Mouse (Mus musculus) kidney, embryonic 15.5 days (tissue): ENCODE measurements around the gene Igdcc3. TPM values are rescaled to one million over a fixed set of nuclear protein-coding genes. Genes with fewer than 3 reads are reported as not detected.

Experiments used
- ATAC-seq: fragments of 200-750 bp; cut with Nextera tagmentation; replicated peaks from 2 replicates; pipeline ENCODE4 v1.8.0; 2017; ENCODE audit warnings: moderate TSS enrichment; ENCODE audit not compliant: low FRiP score
- H3K27ac ChIP-seq: fragments of 300-500 bp; sonication (generic); 2 replicates; pipeline ENCODE4 v1.5.1; 2015; ENCODE audit warnings: mild to moderate bottlenecking, inconsistent platforms
- H3K27me3 ChIP-seq: fragments of 300-500 bp; sonication (generic); 2 replicates; pipeline ENCODE4 v1.6.1; 2015; ENCODE audit warnings: inconsistent platforms
- H3K36me3 ChIP-seq: fragments of 300-500 bp; sonication (generic); 2 replicates; pipeline ENCODE4 v1.6.1; 2015; ENCODE audit warnings: inconsistent platforms
- H3K4me1 ChIP-seq: fragments of 300-500 bp; sonication (generic); 2 replicates; pipeline ENCODE4 v1.6.1; 2015; ENCODE audit warnings: inconsistent platforms
- H3K4me2 ChIP-seq: fragments of 300-500 bp; sonication (generic); 2 replicates; pipeline ENCODE4 v1.6.1; 2015; ENCODE audit warnings: moderate library complexity, mild to moderate bottlenecking, inconsistent platforms
- H3K4me3 ChIP-seq: fragments of 300-500 bp; sonication (generic); replicated peaks from 2 replicates; pipeline ENCODE4 v1.5.1; 2015; ENCODE audit warnings: mild to moderate bottlenecking, inconsistent platforms
- H3K9ac ChIP-seq: fragments of 300-500 bp; sonication (generic); 2 replicates; pipeline ENCODE4 v1.6.1; 2015; ENCODE audit warnings: mild to moderate bottlenecking, inconsistent platforms
- H3K9me3 ChIP-seq: fragments of 300-500 bp; sonication (generic); replicated peaks from 2 replicates; pipeline ENCODE4 v1.6.1; 2016; ENCODE audit warnings: inconsistent platforms
- WGBS: fragments of 180-500 bp; shearing (Covaris S2); methylation state at CpG from one replicate; pipeline ENCODE4 v1.1.7; 2015; ENCODE audit warnings: mixed read lengths; 5-methylcytosine and 5-hydroxymethylcytosine counted together
- polyA plus RNA-seq: library from polyadenylated mRNA; unstranded; fragments of >200 nt; fragmentation: Nextera tagmentation; extraction: Ambion mirVana; gene quantifications from 2 replicates; pipeline ENCODE4 v1.2.1, GENCODE M21; 2015

Igdcc3 gene
- polyA plus RNA-seq, 1 experiment from 2014 or later: 4.2 TPM

- H3K9me3 ChIP-seq: no peaks in the 10 kb centered on the region
- H3K4me1 ChIP-seq: peaks cover 42% of the 10 kb centered on the region
- H3K36me3 ChIP-seq: no peaks in the 10 kb centered on the region
- H3K4me3 ChIP-seq: peak overlapping the region; percentile 48
- peak; percentile 73 for ATAC-seq
- H3K4me2 ChIP-seq: peak overlapping the region; percentile 94
- peak overlapping the region; percentile 45 for H3K9ac ChIP-seq
- peaks cover 59% of the 10 kb centered on the region for H3K27me3 ChIP-seq
- no peak overlapping the region for H3K27ac ChIP-seq
- 1% methylated on average over 62 of the region's 69 CpGs for whole genome bisulfite sequencing
Observed at GRCm38 (mm10) chr9:65162711-65163639, 22.0 kb downstream of the Igdcc3 start.

- H3K4me3 ChIP-seq: no peak overlapping the region
- H3K27ac ChIP-seq: no peak overlapping the region
- WGBS: 18% methylated on average over 1 of the region's 1 CpGs
- H3K36me3 ChIP-seq: no peaks in the 10 kb centered on the region
- H3K9me3 ChIP-seq: no peaks in the 10 kb centered on the region
- peaks cover 56% of the 10 kb centered on the region for H3K27me3 ChIP-seq
- no peak for ATAC-seq
- H3K4me2 ChIP-seq: no peak overlapping the region
- H3K4me1 ChIP-seq: peaks cover 51% of the 10 kb centered on the region
- no peak overlapping the region for H3K9ac ChIP-seq
Observed at GRCm38 (mm10) chr9:65164870-65165269, 23.9 kb downstream of the Igdcc3 start.

GRCm38 (mm10) chr9:65166386-65166785 is 25.4 kb downstream of the Igdcc3 start:
- H3K4me1 ChIP-seq: peaks cover 51% of the 10 kb centered on the region
- H3K27ac ChIP-seq: no peak overlapping the region
- no peak overlapping the region for H3K4me3 ChIP-seq
- H3K9me3 ChIP-seq: no peaks in the 10 kb centered on the region
- H3K36me3 ChIP-seq: no peaks in the 10 kb centered on the region
- no peak overlapping the region for H3K4me2 ChIP-seq
- ATAC-seq: no peak
- peaks cover 42% of the 10 kb centered on the region for H3K27me3 ChIP-seq
- 29% methylated on average over 9 of the region's 9 CpGs for WGBS
- H3K9ac ChIP-seq: no peak overlapping the region

- ATAC-seq: no peak
- Histone ChIP-seq H3K4me2 (no peak overlapping the region), H3K27ac (no peak overlapping the region), H3K27me3 (peaks cover 26% of the 10 kb centered on the region), H3K9me3 (no peaks in the 10 kb centered on the region), H3K4me1 (peaks cover 43% of the 10 kb centered on the region), H3K9ac (no peak overlapping the region), H3K36me3 (no peaks in the 10 kb centered on the region), H3K4me3 (no peak overlapping the region)
- 13% methylated on average over 5 of the region's 6 CpGs for WGBS
Observed at GRCm38 (mm10) chr9:65168534-65168933, 27.5 kb downstream of the Igdcc3 start.

GRCm38 (mm10) chr9:65168952-65169351 is 28.0 kb downstream of the Igdcc3 start:
- Histone ChIP-seq H3K4me1 (peaks cover 38% of the 10 kb centered on the region), H3K9me3 (no peaks in the 10 kb centered on the region), H3K27me3 (peaks cover 26% of the 10 kb centered on the region), H3K9ac (no peak overlapping the region), H3K27ac (no peak overlapping the region), H3K4me2 (no peak overlapping the region), H3K4me3 (no peak overlapping the region), H3K36me3 (no peaks in the 10 kb centered on the region)
- no peak for ATAC-seq
- 16% methylated on average over 4 of the region's 4 CpGs for WGBS

- Histone ChIP-seq H3K4me1 (peaks cover 41% of the 10 kb centered on the region), H3K27ac (no peak overlapping the region), H3K36me3 (no peaks in the 10 kb centered on the region), H3K27me3 (0 out of 2 replicates have a peak, but pooled peaks cover 9% of the 10 kb centered on the region), H3K4me2 (no peak overlapping the region), H3K9me3 (no peaks in the 10 kb centered on the region), H3K9ac (no peak overlapping the region), H3K4me3 (no peak overlapping the region)
- WGBS: 25% methylated on average over 9 of the region's 9 CpGs
- ATAC-seq: no peak
Observed at GRCm38 (mm10) chr9:65172654-65173053, 31.7 kb downstream of the Igdcc3 start.

- 0 out of 2 replicates have a peak overlapping the region, but pooled peaks have one; percentile 3 for H3K27ac ChIP-seq
- H3K9me3 ChIP-seq: no peaks in the 10 kb centered on the region
- H3K9ac ChIP-seq: no peak overlapping the region
- peaks cover 9% of the 10 kb centered on the region; the same call in 1 of the 2 replicates for H3K27me3 ChIP-seq
- no peak overlapping the region for H3K4me3 ChIP-seq
- ATAC-seq: no peak
- H3K36me3 ChIP-seq: no peaks in the 10 kb centered on the region
- H3K4me2 ChIP-seq: no peak overlapping the region
- 38% methylated on average over 5 of the region's 5 CpGs for WGBS
- H3K4me1 ChIP-seq: peaks cover 52% of the 10 kb centered on the region
Observed at GRCm38 (mm10) chr9:65175234-65175938, 34.4 kb downstream of the Igdcc3 start.

- Histone ChIP-seq H3K36me3 (no peaks in the 10 kb centered on the region), H3K9ac (no peak overlapping the region), H3K27ac (0 out of 2 replicates have a peak overlapping the region, but pooled peaks have one; percentile 3), H3K4me3 (no peak overlapping the region), H3K4me2 (no peak overlapping the region), H3K27me3 (peaks cover 9% of the 10 kb centered on the region; the same call in 1 of the 2 replicates), H3K4me1 (peaks cover 60% of the 10 kb centered on the region), H3K9me3 (no peaks in the 10 kb centered on the region)
- ATAC-seq: no peak
- 33% methylated on average over 9 of the region's 9 CpGs for WGBS
Observed at GRCm38 (mm10) chr9:65175939-65176871, 35.2 kb downstream of the Igdcc3 start.

- peaks cover 11% of the 10 kb centered on the region for H3K36me3 ChIP-seq
- H3K27ac ChIP-seq: no peak overlapping the region
- peaks cover 19% of the 10 kb centered on the region for H3K27me3 ChIP-seq
- no peak for ATAC-seq
- 81% methylated on average over 3 of the region's 3 CpGs for whole genome bisulfite sequencing
- H3K4me3 ChIP-seq: no peak overlapping the region
- no peak overlapping the region for H3K9ac ChIP-seq
- no peak overlapping the region for H3K4me2 ChIP-seq
- H3K9me3 ChIP-seq: no peaks in the 10 kb centered on the region
- H3K4me1 ChIP-seq: peaks cover 64% of the 10 kb centered on the region
Observed at GRCm38 (mm10) chr9:65177497-65177896, 36.5 kb downstream of the Igdcc3 start.

- no peaks in the 10 kb centered on the region for H3K9me3 ChIP-seq
- ATAC-seq: no peak
- WGBS: 58% methylated on average over 10 of the region's 10 CpGs
- H3K36me3 ChIP-seq: peaks cover 16% of the 10 kb centered on the region
- H3K27me3 ChIP-seq: peaks cover 22% of the 10 kb centered on the region
- H3K9ac ChIP-seq: no peak overlapping the region
- peaks cover 59% of the 10 kb centered on the region for H3K4me1 ChIP-seq
- H3K27ac ChIP-seq: peak overlapping the region; percentile 70
- H3K4me3 ChIP-seq: no peak overlapping the region
- no peak overlapping the region for H3K4me2 ChIP-seq
Observed at GRCm38 (mm10) chr9:65177912-65178311, 36.9 kb downstream of the Igdcc3 start.
